Mouse (Mus musculus): ENCODE data around the gene Gm21970.
"Not testable (repeated sequence)": the region's sequence is repeated elsewhere in the genome, so short reads cannot be mapped to it uniquely, and the experiment has no call there.

DNA sequence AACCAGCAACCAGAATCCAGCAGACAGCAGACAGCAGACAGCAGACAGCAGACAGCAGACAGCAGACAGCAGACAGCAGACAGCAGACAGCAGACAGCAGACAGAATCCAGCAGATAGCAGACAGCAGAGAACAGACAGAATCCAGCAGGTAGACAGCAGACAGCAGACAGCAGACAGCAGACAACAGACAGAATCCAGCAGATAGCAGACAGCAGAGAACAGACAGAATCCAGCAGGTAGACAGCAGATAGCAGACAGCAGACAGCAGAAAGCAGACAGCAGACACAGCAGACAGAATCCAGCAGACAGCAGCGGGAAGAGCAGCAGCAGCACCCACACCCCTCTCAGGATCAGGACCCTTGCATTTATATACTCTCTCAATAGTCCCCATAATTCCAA, 47.1 kb downstream of the Gm21970 start:
- TF ChIP-seq CTCF (IDR thresholded peaks at IDR 0.05; ENCODE audit: low read depth, low read length); POLR2A (IDR thresholded peaks at IDR 0.05; ENCODE audit: borderline replicate concordance, low read depth, low read length): not testable (repeated sequence)
